Mouse (Mus musculus): Measurements from ENCODE around the gene Vps33b.

DNA sequence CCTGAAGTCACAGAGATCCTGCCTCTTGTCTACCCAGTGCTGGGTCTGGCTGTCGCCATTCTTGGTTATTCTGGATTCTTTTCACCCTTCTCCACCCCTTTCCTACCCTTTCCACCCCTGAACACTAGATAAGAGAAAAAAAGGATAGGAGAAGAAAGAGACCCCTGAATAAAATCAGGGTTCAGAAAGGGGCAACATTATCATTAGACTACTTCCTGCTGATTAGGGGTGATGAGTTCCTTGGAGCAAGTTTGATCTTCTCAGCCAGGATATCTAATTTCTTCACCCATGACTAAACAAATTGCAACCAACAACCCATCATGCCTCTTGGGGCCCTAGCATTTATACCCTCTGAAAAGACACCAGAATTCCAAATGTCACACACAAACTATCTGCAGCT lies 1.7 kb upstream of the Vps33b start:
- no peak for TF ChIP-seq POLR2A (IDR thresholded peaks at IDR 0.05; ENCODE audit: control insufficient read depth, extremely low read depth, insufficient read depth, low read length, poor library complexity)
- no peak for TF ChIP-seq CTCF (IDR thresholded peaks at IDR 0.05; ENCODE audit: borderline replicate concordance, control insufficient read depth, extremely low read depth, insufficient read depth, low read length, poor library complexity)

All from thymus, adult 2 months (tissue).